Mouse (Mus musculus) bone marrow, adult 2 months (tissue): ENCODE measurements around the gene Ngf.

Source experiments
- CTCF ChIP-seq: fragments of 200-500 bp; IDR thresholded peaks from 2 replicates; pipeline ENCODE4 v1.5.1; 2011; ENCODE audit warnings: low read length, control low read depth; ENCODE audit not compliant: control insufficient read depth, insufficient read depth
- POLR2A ChIP-seq: fragments of 200-500 bp; IDR thresholded peaks from 2 replicates; pipeline ENCODE4 v1.6.1; 2011; ENCODE audit warnings: low read depth, mild to moderate bottlenecking, control low read depth, low read length, borderline replicate concordance; ENCODE audit not compliant: control insufficient read depth

- no peak for TF ChIP-seq POLR2A
- TF ChIP-seq CTCF, result no peak
Measured at GRCm38 (mm10) chr3:102526481-102526880, 56.8 kb downstream of the Ngf start.
